24 mouse cellular contexts compared by ENCODE assay signal in genomic region chr13:119641145-119641544, GRCm38 (mm10). TPM values are rescaled to one million over a fixed set of nuclear protein-coding genes. Genes with fewer than 3 reads are reported as not detected.
DNase-seq lines count a peak whose midpoint lies in the region; ATAC-seq and TF ChIP-seq lines count a peak whose summit lies in the region.
"Had no signal": no experiment of that assay in that cellular context is flagged by ENCODE, and none has a peak within 500 bp of the region (broad histone marks: within the 10 kb centered on the region; RNA-seq: fewer than 3 reads in every experiment).

No protein-coding gene starts in this region.

- no peak overlapping the region for H3K4me3 ChIP-seq in heart, postnatal 0 days (ENCODE audit: low read depth, low read length)
- H3K4me3 ChIP-seq: embryonic facial prominence, embryonic 10.5 days; embryonic facial prominence, embryonic 13.5 days; erythroblast, embryonic 14.5 days; forebrain, embryonic 12.5 days; forebrain, embryonic 15.5 days; heart, embryonic 15.5 days; hindbrain, embryonic 10.5 days; hindbrain, embryonic 13.5 days; intestine, embryonic 15.5 days had no signal

- no peak for TF ChIP-seq CTCF in heart, postnatal 0 days (IDR thresholded peaks at IDR 0.05; ENCODE audit: low read depth)

- peak overlapping the region; percentile 30; the same call in 1 of the 2 replicates for H3K27ac ChIP-seq in heart, postnatal 0 days (ENCODE audit: low read depth)
- H3K27ac ChIP-seq: embryonic facial prominence, embryonic 10.5 days; embryonic facial prominence, embryonic 13.5 days; forebrain, embryonic 12.5 days; forebrain, embryonic 15.5 days; heart, embryonic 15.5 days; hindbrain, embryonic 10.5 days; hindbrain, embryonic 13.5 days; intestine, embryonic 15.5 days had no signal

- no peak for TF ChIP-seq EP300 in heart, postnatal 0 days (IDR thresholded peaks at IDR 0.05; ENCODE audit: low read depth)

- no peak overlapping the region for H3K4me2 ChIP-seq in heart, postnatal 0 days (ENCODE audit: low read depth, low read length)
- H3K4me2 ChIP-seq: embryonic facial prominence, embryonic 13.5 days; forebrain, embryonic 12.5 days; forebrain, embryonic 15.5 days; heart, embryonic 11.5 days; heart, embryonic 15.5 days; hindbrain, embryonic 13.5 days; intestine, embryonic 15.5 days had no signal

- H3K9me3 ChIP-seq in heart, postnatal 0 days (replicated peaks; ENCODE audit: control insufficient read depth, low read length) = no peaks in the 10 kb centered on the region
- H3K9me3 ChIP-seq: embryonic facial prominence, embryonic 10.5 days; embryonic facial prominence, embryonic 13.5 days; forebrain, embryonic 12.5 days; forebrain, embryonic 15.5 days; G1E; heart, embryonic 15.5 days; hindbrain, embryonic 10.5 days; hindbrain, embryonic 13.5 days; intestine, embryonic 15.5 days had no signal

- 59% methylated on average over 7 of the region's 7 CpGs for WGBS in heart, postnatal 0 days

- no peaks in the 10 kb centered on the region for H3K36me3 ChIP-seq in heart, postnatal 0 days (replicated peaks; ENCODE audit: control insufficient read depth, insufficient read depth, low read length)
- H3K36me3 ChIP-seq: embryonic facial prominence, embryonic 10.5 days; embryonic facial prominence, embryonic 13.5 days; forebrain, embryonic 12.5 days; forebrain, embryonic 15.5 days; G1E; heart, embryonic 15.5 days; hindbrain, embryonic 10.5 days; hindbrain, embryonic 13.5 days; intestine, embryonic 15.5 days had no signal

- peak; percentile 20 to 42 for DNase-seq in adrenal gland, postnatal 36 days
- DNase-seq in adrenal gland, adult 8-10 months = no peak
- DNase-seq in heart, postnatal 0 days (ENCODE audit: low spot score) = no peak
- DNase-seq in heart, postnatal 4 days = no peak
- peak; percentile 18 for DNase-seq in MN1 (ENCODE audit: low spot score)
- DNase-seq in lung, postnatal 36 days = no peak
- DNase-seq: cerebellum, adult 11-12 months; cerebellum, adult 8-10 months; gastrocnemius, postnatal 25 days; kidney, adult 11 months; kidney, adult 8-10 months had no signal

- no peak overlapping the region for H3K9ac ChIP-seq in heart, postnatal 0 days (replicated peaks; ENCODE audit: low read depth, low read length)
- H3K9ac ChIP-seq: embryonic facial prominence, embryonic 13.5 days; forebrain, embryonic 12.5 days; forebrain, embryonic 15.5 days; heart, embryonic 15.5 days; hindbrain, embryonic 13.5 days; intestine, embryonic 15.5 days had no signal

- H3K4me1 ChIP-seq in heart, postnatal 0 days (ENCODE audit: control insufficient read depth, insufficient read depth) = no peaks in the 10 kb centered on the region
- H3K4me1 ChIP-seq: embryonic facial prominence, embryonic 10.5 days; embryonic facial prominence, embryonic 13.5 days; forebrain, embryonic 12.5 days; forebrain, embryonic 15.5 days; heart, embryonic 15.5 days; hindbrain, embryonic 10.5 days; hindbrain, embryonic 13.5 days; intestine, embryonic 15.5 days had no signal

- no peaks in the 10 kb centered on the region for H3K27me3 ChIP-seq in heart, postnatal 0 days (ENCODE audit: control insufficient read depth, insufficient read depth, low read length)
- H3K27me3 ChIP-seq: CH12.LX; embryonic facial prominence, embryonic 13.5 days; forebrain, embryonic 12.5 days; forebrain, embryonic 15.5 days; heart, embryonic 15.5 days; hindbrain, embryonic 13.5 days; intestine, embryonic 15.5 days had no signal

- no peak for ATAC-seq in heart, postnatal 0 days (ENCODE audit: insufficient read depth, low read depth)
- ATAC-seq: intestine, embryonic 15.5 days had no signal

RNA-seq across cellular contexts. Expression of gene Ccl28, which starts 17.5 kb away (rescaled TPM):
- under 1 TPM; 0.17 to 0.56 TPM for total RNA-seq in adrenal gland, postnatal 36 days (2021)
- under 1 TPM; 0.22 to 0.56 (median 0.29) TPM for total RNA-seq in adrenal gland, adult 8-10 months (2022)
- not detected in 2 replicates for total RNA-seq in heart, postnatal 0 days (2014; rRNA removed; ENCODE audit: low replicate concordance)
- 0.05 TPM in 1 of 2 replicates, not detected in the other for polyA plus RNA-seq in heart, postnatal 0 days (2015; fragmentation: Nextera tagmentation; extraction: Ambion mirVana)
- total RNA-seq in heart, postnatal 4 days (2021) = under 1 TPM; 0.07 to 0.14 TPM
- total RNA-seq: heart, postnatal 14 days had no signal
- polyA plus RNA-seq: erythroblast, embryonic 14.5 days; G1E; heart, embryonic 11.5 days; heart, embryonic 15.5 days had no signal

RNA-seq across cellular contexts. Expression of gene Hmgcs1, which starts 49.0 kb away (rescaled TPM):
- 100 to 1,000 TPM; 300 to 363 TPM for total RNA-seq in adrenal gland, postnatal 36 days (2021)
- 100 to 1,000 TPM; 154 to 280 (median 237) TPM for total RNA-seq in adrenal gland, adult 8-10 months (2022)
- 39.0 and 42.6 TPM in 2 replicates for total RNA-seq in heart, postnatal 0 days (2014; rRNA removed; ENCODE audit: low replicate concordance)
- 61.1 and 66.2 TPM in 2 replicates for polyA plus RNA-seq in heart, postnatal 0 days (2015; fragmentation: Nextera tagmentation; extraction: Ambion mirVana)
- 100 to 1,000 TPM; 107 to 115 TPM for total RNA-seq in heart, postnatal 4 days (2021)

Comparison
In these comparisons a context has a peak if more than half of its experiments do, and no peak if none do; other contexts are left out.
1. DNase-seq: peak in adrenal gland, postnatal 36 days (2 of 2) and MN1 (single experiment); none in adrenal gland, adult 8-10 months (single experiment), heart, postnatal 0 days (single experiment), heart, postnatal 4 days (single experiment) and lung, postnatal 36 days (single experiment).